Mouse (Mus musculus) midbrain, embryonic 12.5 days (tissue): ENCODE data around the gene Skint9. TPM values are rescaled to one million over a fixed set of nuclear protein-coding genes. Genes with fewer than 3 reads are reported as not detected.
"Not testable (repeated sequence)": the region's sequence is repeated elsewhere in the genome, so short reads cannot be mapped to it uniquely, and the experiment has no call there.

Experiments
- ATAC-seq: fragments of 200-750 bp; cut with Nextera tagmentation; 2 replicates; pipeline ENCODE4 v1.8.0; 2017; ENCODE audit warnings: low read depth, moderate TSS enrichment, moderate library complexity; ENCODE audit not compliant: low FRiP score
- H3K27ac ChIP-seq: fragments of 300-500 bp; sonication (generic); replicated peaks from 2 replicates; pipeline ENCODE4 v1.5.1; 2016; ENCODE audit warnings: mild to moderate bottlenecking
- H3K27me3 ChIP-seq: fragments of 300-500 bp; sonication (generic); 2 replicates; pipeline ENCODE4 v1.6.1; 2016; ENCODE audit warnings: mild to moderate bottlenecking
- H3K36me3 ChIP-seq: fragments of 300-500 bp; sonication (generic); 2 replicates; pipeline ENCODE4 v1.6.1; 2016
- H3K4me1 ChIP-seq: fragments of 300-500 bp; sonication (generic); 2 replicates; pipeline ENCODE4 v1.6.1; 2016
- H3K4me2 ChIP-seq: fragments of 300-500 bp; sonication (generic); replicated peaks from 2 replicates; pipeline ENCODE4 v1.6.1; 2016; ENCODE audit warnings: mild to moderate bottlenecking, moderate library complexity
- H3K4me3 ChIP-seq: fragments of 300-500 bp; sonication (generic); 2 replicates; pipeline ENCODE4 v1.5.1; 2016; ENCODE audit warnings: mild to moderate bottlenecking
- H3K9ac ChIP-seq: fragments of 300-500 bp; sonication (generic); replicated peaks from 2 replicates; pipeline ENCODE4 v1.6.1; 2016; ENCODE audit warnings: mild to moderate bottlenecking, moderate library complexity
- H3K9me3 ChIP-seq: fragments of 300-500 bp; sonication (generic); 2 replicates; pipeline ENCODE4 v1.6.1; 2016; ENCODE audit warnings: mild to moderate bottlenecking
- WGBS: fragments of 180-500 bp; shearing (Covaris S2); methylation state at CpG from one replicate; pipeline ENCODE4 v1.1.7; 2016; 5-methylcytosine and 5-hydroxymethylcytosine counted together
- polyA plus RNA-seq: library from polyadenylated mRNA; unstranded; fragments of >200 nt; fragmentation: Nextera tagmentation; extraction: Ambion mirVana; gene quantifications from 2 replicates; pipeline ENCODE4 v1.2.1, GENCODE M21; 2016

Skint9 gene
- polyA plus RNA-seq: not detected in 2 replicates

- Histone ChIP-seq H3K27me3 (no peaks in the 10 kb centered on the region), H3K4me2 (no peak within 1 kb of the TSS), H3K27ac (no peak within 1 kb of the TSS), H3K9ac (no peak within 1 kb of the TSS), H3K4me3 (no peak within 1 kb of the TSS), H3K9me3 (peaks cover 24% of the 10 kb centered on the region), H3K4me1 (no peaks in the 10 kb centered on the region), H3K36me3 (no peaks in the 10 kb centered on the region)
- no peak for ATAC-seq
These were observed at the start of gene Skint9 for GRCm38 (mm10) chr4:112433885-112434284. Gene Skint9, minus strand, starts transcription at chr4:112433985.

DNA sequence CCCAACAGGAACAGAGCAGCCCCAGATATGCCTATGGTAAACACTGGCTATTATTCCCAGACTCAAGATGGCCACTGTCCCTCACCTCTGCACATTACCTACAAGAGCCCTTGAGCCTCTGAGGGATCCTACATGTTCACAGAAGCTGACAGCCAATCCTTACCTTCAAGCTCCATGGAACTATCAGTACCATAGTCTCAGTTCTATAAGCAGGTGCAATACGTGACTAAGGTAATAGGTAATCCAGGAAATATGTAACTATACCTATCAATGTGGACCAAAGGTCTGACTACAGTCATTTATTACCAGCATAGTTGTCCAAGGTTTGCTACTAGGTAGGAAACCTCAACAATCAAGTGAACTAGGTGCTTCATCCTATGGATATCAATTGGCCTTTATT, 1.1 kb downstream of the Skint9 start:
- Histone ChIP-seq H3K4me2 (no peak overlapping the region), H3K4me3 (no peak overlapping the region), H3K27me3 (no peaks in the 10 kb centered on the region), H3K36me3 (no peaks in the 10 kb centered on the region), H3K27ac (no peak overlapping the region), H3K9me3 (peaks cover 25% of the 10 kb centered on the region), H3K4me1 (no peaks in the 10 kb centered on the region), H3K9ac (no peak overlapping the region)
- 73% methylated on average over 1 of the region's 1 CpGs for WGBS
- ATAC-seq: no peak

DNA sequence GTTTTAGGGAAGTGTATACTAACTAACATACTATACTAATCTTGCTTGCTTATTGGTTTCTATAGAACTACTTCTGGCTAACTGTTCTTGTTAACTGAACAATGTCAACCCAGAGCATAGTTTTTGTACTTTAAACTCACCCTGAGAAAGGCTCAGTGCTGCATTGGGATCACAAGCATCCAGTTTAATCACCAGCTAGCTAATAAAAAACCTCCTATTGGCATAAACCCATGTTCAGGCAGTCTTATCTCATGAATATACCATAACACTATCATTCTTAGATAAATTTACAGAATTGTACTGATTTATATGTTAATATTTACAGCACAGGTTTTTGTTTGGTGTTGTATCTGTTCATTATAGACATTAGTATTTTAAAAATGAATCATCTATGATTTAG, 1.6 kb downstream of the Skint9 start:
- no peak overlapping the region for H3K27ac ChIP-seq
- no peaks in the 10 kb centered on the region for H3K4me1 ChIP-seq
- no peak for ATAC-seq

GRCm38 (mm10) chr4:112349111-112349510, 84.7 kb downstream of the Skint9 start:
- ATAC-seq, H3K9ac ChIP-seq, H3K4me2 ChIP-seq, H3K27ac ChIP-seq, H3K9me3 ChIP-seq, H3K36me3 ChIP-seq, H3K4me3 ChIP-seq, H3K27me3 ChIP-seq, H3K4me1 ChIP-seq: not testable (repeated sequence)
- 92% methylated on average over 17 of the region's 17 CpGs for WGBS

More for the DNA sequence above, 1.6 kb downstream of the Skint9 start:
- Histone ChIP-seq H3K4me2 (no peak overlapping the region), H3K9ac (no peak overlapping the region), H3K36me3 (no peaks in the 10 kb centered on the region), H3K4me3 (no peak overlapping the region), H3K9me3 (peaks cover 21% of the 10 kb centered on the region), H3K27me3 (no peaks in the 10 kb centered on the region)

Other genes starting within 250 kb of the Skint9 start
- gene Skint3, start 201.7 kb downstream of the Skint9 start, polyA plus RNA-seq: not detected in 2 replicates
- gene Skint2, start 123.2 kb upstream of the Skint9 start, polyA plus RNA-seq: not detected in 2 replicates